Mouse (Mus musculus) G1E-ER4 (cell line): Measurements from ENCODE around the gene Sec23a. TPM values are rescaled to one million over a fixed set of nuclear protein-coding genes. Genes with fewer than 3 reads are reported as not detected.

ENCODE experiments used
- GATA1 ChIP-seq: IDR thresholded peaks from one replicate; pipeline ENCODE4 v1.8.0; 2012; ENCODE audit warnings: low read length, inconsistent platforms
- polyA plus RNA-seq: library from polyadenylated mRNA; stranded (reverse); fragments of >175 nt; gene quantifications from 2 replicates; pipeline ENCODE4 v1.2.3, GENCODE M21; 2012

The Sec23a gene
- 5.6 and 6.4 TPM in 2 replicates for polyA plus RNA-seq

- TF ChIP-seq GATA1 = no peak
Observed at GRCm38 (mm10) chr12:59011844-59012709, at the start of gene Sec23a. Gene Sec23a, minus strand, starts transcription at chr12:59012017.

- TF ChIP-seq GATA1 = no peak
Observed at GRCm38 (mm10) chr12:59060993-59061595, 49.3 kb upstream of the Sec23a start, which contains the start of gene Trappc6b. Gene Trappc6b, minus strand, starts transcription at chr12:59061472.

- no peak for TF ChIP-seq GATA1
Observed at GRCm38 (mm10) chr12:59060322-59060721, 48.5 kb upstream of the Sec23a start.

GRCm38 (mm10) chr12:59056222-59056621 is 44.4 kb upstream of the Sec23a start:
- TF ChIP-seq GATA1 = no peak

GRCm38 (mm10) chr12:59055196-59055850 is 43.5 kb upstream of the Sec23a start:
- no peak for TF ChIP-seq GATA1

- no peak for TF ChIP-seq GATA1
Observed at GRCm38 (mm10) chr12:59053976-59054375, 42.2 kb upstream of the Sec23a start.

- TF ChIP-seq GATA1 = no peak
Observed at GRCm38 (mm10) chr12:59053166-59053565, 41.3 kb upstream of the Sec23a start.

GRCm38 (mm10) chr12:59052470-59052869 is 40.7 kb upstream of the Sec23a start:
- TF ChIP-seq GATA1 = no peak

GRCm38 (mm10) chr12:59040851-59041250 is 29.0 kb upstream of the Sec23a start:
- TF ChIP-seq GATA1 = no peak

- peak; percentile 59 for TF ChIP-seq GATA1
Observed at GRCm38 (mm10) chr12:59039971-59040844, 28.4 kb upstream of the Sec23a start.

- TF ChIP-seq GATA1 = no peak
Observed at GRCm38 (mm10) chr12:59039162-59039970, 27.5 kb upstream of the Sec23a start.

GRCm38 (mm10) chr12:59032101-59032500 is 20.3 kb upstream of the Sec23a start:
- TF ChIP-seq GATA1 = no peak

- TF ChIP-seq GATA1 = no peak
Observed at GRCm38 (mm10) chr12:59021306-59021705, 9.5 kb upstream of the Sec23a start.

- no peak for TF ChIP-seq GATA1
Observed at GRCm38 (mm10) chr12:59019891-59020290, 8.1 kb upstream of the Sec23a start.
